Mouse (Mus musculus): Measurements from ENCODE around the gene Dcpp1. TPM values are rescaled to one million over a fixed set of nuclear protein-coding genes. Genes with fewer than 3 reads are reported as not detected.

Dcpp1 gene
- not detected in 2 replicates for polyA plus RNA-seq (2021; fragmentation: Nextera tagmentation)
- long read RNA-seq, experiment 1 = 0 reads
- long read RNA-seq, experiment 2 = 0 reads

GRCm38 (mm10) chr17:23880576-23880975, at the start of gene Dcpp1, which contains the start of gene Dcpp2:
Dcpp1 (plus strand) TSS chr17:23880876.
Dcpp2 (plus strand) TSS chr17:23880880.

GRCm38 (mm10) chr17:23836006-23836575, 44.6 kb upstream of the Dcpp1 start, which contains the start of gene Prss33:
Prss33 (minus strand) TSS chr17:23836056.

GRCm38 (mm10) chr17:23843812-23844273, 36.8 kb upstream of the Dcpp1 start, which contains the start of the genes Prss32 and Prss41:
Prss32 (plus strand) TSS chr17:23843855.
Prss41 (minus strand) TSS chr17:23844172.

GRCm38 (mm10) chr17:23867756-23868155, 12.9 kb upstream of the Dcpp1 start, which contains the start of gene Prss21:
Prss21 (plus strand) TSS chr17:23868056.

GRCm38 (mm10) chr17:23917158-23917557, 36.5 kb downstream of the Dcpp1 start, which contains the start of gene Dcpp3:
Dcpp3 (plus strand) TSS chr17:23917458.

Other genes starting within 250 kb of the Dcpp1 start
- gene Mmp25, start 235.6 kb upstream of the Dcpp1 start, polyA plus RNA-seq (2021; fragmentation: Nextera tagmentation) = 0.03 and 0.06 TPM in 2 replicates
- not detected in 2 replicates for gene Bicdl2, start 220.4 kb upstream of the Dcpp1 start, polyA plus RNA-seq (2021; fragmentation: Nextera tagmentation)
- 212 and 288 TPM in 2 replicates for gene Hcfc1r1, start 207.3 kb upstream of the Dcpp1 start, polyA plus RNA-seq (2021; fragmentation: Nextera tagmentation)
- 6.0 and 8.1 TPM in 2 replicates for gene Thoc6, start 207.0 kb upstream of the Dcpp1 start, polyA plus RNA-seq (2021; fragmentation: Nextera tagmentation)
- 8.0 and 11.9 TPM in 2 replicates for gene Tnfrsf12a, start 203.4 kb upstream of the Dcpp1 start, polyA plus RNA-seq (2021; fragmentation: Nextera tagmentation)
- not detected in 2 replicates for gene Cldn6, start 201.6 kb upstream of the Dcpp1 start, polyA plus RNA-seq (2021; fragmentation: Nextera tagmentation)
- not detected in 2 replicates for gene Cldn9, start 196.8 kb upstream of the Dcpp1 start, polyA plus RNA-seq (2021; fragmentation: Nextera tagmentation)
- not detected in 2 replicates for gene 1520401A03Rik, start 158.1 kb upstream of the Dcpp1 start, polyA plus RNA-seq (2021; fragmentation: Nextera tagmentation)
- 1.8 and 4.4 TPM in 2 replicates for gene Pkmyt1, start 154.5 kb upstream of the Dcpp1 start, polyA plus RNA-seq (2021; fragmentation: Nextera tagmentation)
- 121 and 122 TPM in 2 replicates for gene Paqr4, start 140.0 kb upstream of the Dcpp1 start, polyA plus RNA-seq (2021; fragmentation: Nextera tagmentation)
- gene Kremen2, start 135.0 kb upstream of the Dcpp1 start, polyA plus RNA-seq (2021; fragmentation: Nextera tagmentation) = 1.5 and 2.2 TPM in 2 replicates
- 294 and 331 TPM in 2 replicates for gene Flywch1, start 109.3 kb upstream of the Dcpp1 start, polyA plus RNA-seq (2021; fragmentation: Nextera tagmentation)
- gene Flywch2, start 94.8 kb upstream of the Dcpp1 start, polyA plus RNA-seq (2021; fragmentation: Nextera tagmentation) = 28.8 and 29.4 TPM in 2 replicates
- gene Srrm2, start 90.3 kb upstream of the Dcpp1 start, polyA plus RNA-seq (2021; fragmentation: Nextera tagmentation) = 120 and 290 TPM in 2 replicates
- 1,419 and 1,447 TPM in 2 replicates for gene Elob, start 51.7 kb upstream of the Dcpp1 start, polyA plus RNA-seq (2021; fragmentation: Nextera tagmentation)
- gene Prss33, start 44.8 kb upstream of the Dcpp1 start, polyA plus RNA-seq (2021; fragmentation: Nextera tagmentation) = not detected in 2 replicates
- not detected in 2 replicates for gene Prss32, start 37.0 kb upstream of the Dcpp1 start, polyA plus RNA-seq (2021; fragmentation: Nextera tagmentation)
- gene Prss41, start 36.7 kb upstream of the Dcpp1 start, polyA plus RNA-seq (2021; fragmentation: Nextera tagmentation) = 0.11 and 0.18 TPM in 2 replicates
- gene Prss21, start 12.8 kb upstream of the Dcpp1 start, polyA plus RNA-seq (2021; fragmentation: Nextera tagmentation) = not detected in 2 replicates
- not detected in 2 replicates for gene Dcpp2, start within 50 bp of the Dcpp1 start, polyA plus RNA-seq (2021; fragmentation: Nextera tagmentation)
- not detected in 2 replicates for gene Dcpp3, start 36.6 kb downstream of the Dcpp1 start, polyA plus RNA-seq (2021; fragmentation: Nextera tagmentation)
- not detected in 2 replicates for gene Sbp, start 60.8 kb downstream of the Dcpp1 start, polyA plus RNA-seq (2021; fragmentation: Nextera tagmentation)
- gene Sbpl, start 74.4 kb downstream of the Dcpp1 start, polyA plus RNA-seq (2021; fragmentation: Nextera tagmentation) = not detected in 2 replicates
- 0.21 and 0.48 TPM in 2 replicates for gene Prss30, start 99.7 kb downstream of the Dcpp1 start, polyA plus RNA-seq (2021; fragmentation: Nextera tagmentation)
- gene Prss22, start 117.2 kb downstream of the Dcpp1 start, polyA plus RNA-seq (2021; fragmentation: Nextera tagmentation) = 3.7 and 5.0 TPM in 2 replicates
- not detected in 2 replicates for gene Prss27, start 157.3 kb downstream of the Dcpp1 start, polyA plus RNA-seq (2021; fragmentation: Nextera tagmentation)
- 22.2 and 27.3 TPM in 2 replicates for gene Kctd5, start 192.6 kb downstream of the Dcpp1 start, polyA plus RNA-seq (2021; fragmentation: Nextera tagmentation)

Data from left cerebral cortex, adult 6 months (tissue).